Mouse (Mus musculus) G1E (cell line): Measurements from ENCODE around the gene Fuca1. TPM values are rescaled to one million over a fixed set of nuclear protein-coding genes. Genes with fewer than 3 reads are reported as not detected.

Experiments used
- ATAC-seq: 2 replicates; pipeline ENCODE4 v1.8.0; 2016; ENCODE audit warnings: mild to moderate bottlenecking; ENCODE audit not compliant: insufficient number of reproducible peaks, poor library complexity, low FRiP score, severe bottlenecking; ENCODE audit errors: extremely low read depth
- DNase-seq: peaks from one replicate; pipeline ENCODE4 v3.0.0; 2012; ENCODE audit warnings: low spot score
- H3K27me3 ChIP-seq: 2 replicates; pipeline ENCODE4 v1.6.1; 2012; ENCODE audit warnings: mild to moderate bottlenecking, low read length, inconsistent platforms; ENCODE audit not compliant: insufficient read depth
- H3K36me3 ChIP-seq: replicated peaks from 2 replicates; pipeline ENCODE3; 2012; ENCODE audit warnings: mild to moderate bottlenecking, inconsistent platforms
- H3K4me1 ChIP-seq: 2 replicates; pipeline ENCODE4 v1.6.1; 2012; ENCODE audit warnings: low read depth, low read length, inconsistent platforms, mixed read lengths; ENCODE audit not compliant: insufficient read depth
- H3K4me3 ChIP-seq: 2 replicates; pipeline ENCODE4 v1.5.1; 2012; ENCODE audit warnings: low read depth, mild to moderate bottlenecking, inconsistent platforms, low read length, moderate library complexity, mixed read lengths
- H3K9me3 ChIP-seq: replicated peaks from 2 replicates; pipeline ENCODE4 v1.6.1; 2012; ENCODE audit warnings: inconsistent platforms
- CTCF ChIP-seq: IDR thresholded peaks from 2 replicates; pipeline ENCODE4 v1.5.1; 2012; ENCODE audit warnings: low read depth, low read length, inconsistent platforms, mixed read lengths
- GATA1 ChIP-seq: IDR thresholded peaks from 2 replicates; pipeline ENCODE4 v1.6.1; 2012; ENCODE audit warnings: borderline replicate concordance, low read length, inconsistent platforms, mixed read lengths
- GATA2 ChIP-seq: IDR thresholded peaks from 2 replicates; pipeline ENCODE4 v1.6.1; 2012; ENCODE audit warnings: low read depth, low read length, inconsistent platforms, borderline replicate concordance
- POLR2AphosphoS5 ChIP-seq: IDR thresholded peaks from 2 replicates; pipeline ENCODE4 v1.6.1; 2012; ENCODE audit warnings: low read depth, low read length, inconsistent platforms; ENCODE audit not compliant: insufficient replicate concordance
- TAL1 ChIP-seq: conservative IDR thresholded peaks from 2 replicates; pipeline ENCODE4 v1.6.1; 2012; ENCODE audit warnings: low read depth, low read length, inconsistent platforms, mixed read lengths
- polyA plus RNA-seq: library from polyadenylated mRNA; stranded (reverse); fragments of >175 nt; gene quantifications from 2 replicates; pipeline ENCODE4 v1.2.3, GENCODE M21; 2012
- total RNA-seq, 2 experiments: library from RNA; stranded (forward) in 1 of 2; stranded (reverse) in 1 of 2; fragments of 200-1000 nt in 1 of 2; fragments of >200 nt in 1 of 2; fragmentation: Nextera tagmentation in 1 of 2; gene quantifications; 2 replicates each; pipeline ENCODE4 v1.2.3; 2014 to 2017

Fuca1 gene
- total and polyA plus RNA-seq, 3 experiments = 13.9 to 149 (median 66.2) TPM

- DNase-seq (no peak), ATAC-seq (no peak)
- Histone ChIP-seq H3K9me3 (no peaks in the 10 kb centered on the region), H3K4me3 (peak overlapping the region; percentile 65; the same call in 1 of the 2 replicates), H3K36me3 (peaks cover 26% of the 10 kb centered on the region), H3K27me3 (peaks cover 6% of the 10 kb centered on the region), H3K4me1 (peaks cover 53% of the 10 kb centered on the region)
- no peak for TF ChIP-seq GATA1
- TF ChIP-seq GATA2 = no peak
- TF ChIP-seq TAL1 = no peak
- no peak for TF ChIP-seq POLR2AphosphoS5
- no peak for TF ChIP-seq CTCF
These were observed 45.0 kb upstream of the Fuca1 start for GRCm38 (mm10) chr4:135875546-135875945.

GRCm38 (mm10) chr4:135875991-135876582 is 44.4 kb upstream of the Fuca1 start:
- Histone ChIP-seq H3K36me3 (peaks cover 24% of the 10 kb centered on the region), H3K4me1 (peaks cover 49% of the 10 kb centered on the region), H3K4me3 (peak overlapping the region; percentile 65; the same call in 1 of the 2 replicates), H3K9me3 (no peaks in the 10 kb centered on the region), H3K27me3 (peaks cover 7% of the 10 kb centered on the region)
- no peak for TF ChIP-seq CTCF
- TF ChIP-seq TAL1 = no peak
- no peak; the same call in 1 of the 2 replicates for TF ChIP-seq POLR2AphosphoS5
- no peak for TF ChIP-seq GATA2
- no peak for TF ChIP-seq GATA1
- DNase-seq = peak; percentile 52
- peak; percentile 36 for ATAC-seq

- peak; percentile 9; the same call in 1 of the 2 replicates for ATAC-seq
- peaks cover 9% of the 10 kb centered on the region for H3K27me3 ChIP-seq
- peak overlapping the region; percentile 65 for H3K4me3 ChIP-seq
- no peak for TF ChIP-seq TAL1
- no peak for TF ChIP-seq GATA1
- TF ChIP-seq POLR2AphosphoS5 = no peak
- TF ChIP-seq CTCF = no peak
- no peak for TF ChIP-seq GATA2
- peaks cover 46% of the 10 kb centered on the region for H3K4me1 ChIP-seq
- DNase-seq = peak; percentile 19
- H3K9me3 ChIP-seq = no peaks in the 10 kb centered on the region
- peaks cover 21% of the 10 kb centered on the region for H3K36me3 ChIP-seq
These were observed 43.9 kb upstream of the Fuca1 start for GRCm38 (mm10) chr4:135876583-135877020.

GRCm38 (mm10) chr4:135877742-135878141 is 42.8 kb upstream of the Fuca1 start:
- Histone ChIP-seq H3K4me3 (no peak overlapping the region), H3K27me3 (peaks cover 21% of the 10 kb centered on the region), H3K4me1 (peaks cover 39% of the 10 kb centered on the region), H3K36me3 (peaks cover 9% of the 10 kb centered on the region), H3K9me3 (no peaks in the 10 kb centered on the region)
- no peak for ATAC-seq
- no peak for DNase-seq
- no peak for TF ChIP-seq POLR2AphosphoS5
- no peak for TF ChIP-seq CTCF
- no peak for TF ChIP-seq GATA2
- TF ChIP-seq TAL1 = no peak

- peaks cover 39% of the 10 kb centered on the region for H3K4me1 ChIP-seq
- H3K4me3 ChIP-seq = no peak overlapping the region
- no peak for ATAC-seq
- peaks cover 31% of the 10 kb centered on the region for H3K27me3 ChIP-seq
- no peak for TF ChIP-seq POLR2AphosphoS5
- no peak for TF ChIP-seq CTCF
- TF ChIP-seq GATA2 = no peak
- no peak for TF ChIP-seq TAL1
- no peak for TF ChIP-seq GATA1
- peaks cover 8% of the 10 kb centered on the region for H3K36me3 ChIP-seq
- no peak for DNase-seq
- no peaks in the 10 kb centered on the region for H3K9me3 ChIP-seq
These were observed 41.5 kb upstream of the Fuca1 start for GRCm38 (mm10) chr4:135879021-135879420.

GRCm38 (mm10) chr4:135880018-135880417 is 40.5 kb upstream of the Fuca1 start:
- DNase-seq (no peak), ATAC-seq (no peak)
- no peaks in the 10 kb centered on the region for H3K9me3 ChIP-seq
- peaks cover 34% of the 10 kb centered on the region for H3K4me1 ChIP-seq
- peaks cover 2% of the 10 kb centered on the region for H3K36me3 ChIP-seq
- H3K27me3 ChIP-seq = peaks cover 38% of the 10 kb centered on the region
- no peak overlapping the region for H3K4me3 ChIP-seq
- no peak for TF ChIP-seq POLR2AphosphoS5

GRCm38 (mm10) chr4:135880576-135880975 is 40.0 kb upstream of the Fuca1 start:
- H3K4me1 ChIP-seq = peaks cover 30% of the 10 kb centered on the region
- ATAC-seq (no peak), DNase-seq (no peak)

More at GRCm38 (mm10) chr4:135880576-135880975, 40.0 kb upstream of the Fuca1 start:
- Histone ChIP-seq H3K36me3 (no peaks in the 10 kb centered on the region), H3K27me3 (peaks cover 43% of the 10 kb centered on the region), H3K4me3 (no peak overlapping the region), H3K9me3 (no peaks in the 10 kb centered on the region)
- TF ChIP-seq TAL1 = no peak
- no peak for TF ChIP-seq CTCF
- no peak for TF ChIP-seq GATA2
- no peak for TF ChIP-seq GATA1
- TF ChIP-seq POLR2AphosphoS5 = no peak
